Mouse (Mus musculus): ENCODE measurements around the gene Ptdss2. TPM values are rescaled to one million over a fixed set of nuclear protein-coding genes. Genes with fewer than 3 reads are reported as not detected.

The Ptdss2 gene
- polyA plus RNA-seq, 1 experiment from 2014 or later = 85.6 TPM

DNA sequence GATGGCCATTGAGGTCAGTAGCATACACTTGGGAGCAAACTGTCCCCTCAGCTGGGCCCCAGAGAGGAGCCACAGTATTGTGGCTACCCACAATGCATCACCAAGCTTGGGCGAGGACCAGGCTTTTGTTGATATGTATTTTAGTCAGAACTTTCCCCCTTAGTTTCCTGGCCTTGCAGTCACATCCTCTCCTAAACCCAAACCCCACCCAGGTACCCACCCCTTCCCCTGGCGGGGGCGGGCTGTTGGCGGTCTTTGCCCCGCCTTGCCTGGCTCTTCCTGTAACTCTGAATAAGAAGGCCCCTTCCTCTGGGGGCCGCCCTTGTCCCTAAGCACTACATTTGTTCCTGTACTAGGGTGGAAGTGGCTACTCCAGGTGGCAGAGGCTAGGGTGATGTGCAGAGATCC, 25.5 kb upstream of the Ptdss2 start:
- H3K4me1 ChIP-seq = peaks cover 42% of the 10 kb centered on the region
- no peaks in the 10 kb centered on the region for H3K36me3 ChIP-seq
- H3K27ac ChIP-seq = 0 out of 2 replicates have a peak overlapping the region, but pooled peaks have one; percentile 20
- no peak overlapping the region for H3K4me3 ChIP-seq
- no peak for DNase-seq (ENCODE audit: low spot score)
- peaks cover 86% of the 10 kb centered on the region for H3K27me3 ChIP-seq (ENCODE audit: low read depth, poor library complexity, severe bottlenecking)
- WGBS = 39% methylated on average over 6 of the region's 6 CpGs
- no peaks in the 10 kb centered on the region for H3K9me3 ChIP-seq (replicated peaks)

- Histone ChIP-seq H3K4me3 (no peak overlapping the region), H3K27ac (no peak overlapping the region), H3K9me3 (replicated peaks) (no peaks in the 10 kb centered on the region), H3K4me1 (peaks cover 37% of the 10 kb centered on the region), H3K36me3 (no peaks in the 10 kb centered on the region), H3K27me3 (ENCODE audit: low read depth, poor library complexity, severe bottlenecking) (peaks cover 86% of the 10 kb centered on the region)
- 82% methylated on average over 5 of the region's 5 CpGs for WGBS
- DNase-seq (ENCODE audit: low spot score) = no peak
Measured at GRCm38 (mm10) chr7:141097177-141097576, 25.0 kb upstream of the Ptdss2 start.

- peaks cover 74% of the 10 kb centered on the region for H3K27me3 ChIP-seq (ENCODE audit: low read depth, poor library complexity, severe bottlenecking)
- no peaks in the 10 kb centered on the region for H3K36me3 ChIP-seq
- peak within 1 kb of the TSS; percentile 53 for H3K4me3 ChIP-seq
- 0 out of 2 replicates have a peak within 1 kb of the TSS, but pooled peaks have one; percentile 6 for H3K27ac ChIP-seq
- H3K4me1 ChIP-seq = peaks cover 22% of the 10 kb centered on the region
- peak; percentile 58 for DNase-seq (ENCODE audit: low spot score)
- 1% methylated on average over 56 of the region's 56 CpGs for WGBS
- no peaks in the 10 kb centered on the region for H3K9me3 ChIP-seq (replicated peaks)
Measured at GRCm38 (mm10) chr7:141099911-141100691, 22.1 kb upstream of the Ptdss2 start, which contains the start of gene Sigirr. Gene Sigirr (minus strand): TSS chr7:141100572.

- Histone ChIP-seq H3K4me1 (peaks cover 13% of the 10 kb centered on the region), H3K27ac (no peak overlapping the region), H3K36me3 (no peaks in the 10 kb centered on the region), H3K9me3 (replicated peaks) (no peaks in the 10 kb centered on the region), H3K27me3 (ENCODE audit: low read depth, poor library complexity, severe bottlenecking) (peaks cover 45% of the 10 kb centered on the region), H3K4me3 (no peak overlapping the region)
- DNase-seq (ENCODE audit: low spot score) = no peak
- 72% methylated on average over 3 of the region's 3 CpGs for WGBS
Measured at GRCm38 (mm10) chr7:141103161-141103560, 19.0 kb upstream of the Ptdss2 start.

GRCm38 (mm10) chr7:141115874-141116273, 6.3 kb upstream of the Ptdss2 start:
- no peak overlapping the region for H3K27ac ChIP-seq
- no peak for DNase-seq (ENCODE audit: low spot score)
- WGBS = 88% methylated on average over 9 of the region's 9 CpGs
- H3K4me3 ChIP-seq = no peak overlapping the region
- peaks cover 35% of the 10 kb centered on the region for H3K27me3 ChIP-seq (ENCODE audit: low read depth, poor library complexity, severe bottlenecking)
- H3K36me3 ChIP-seq = no peaks in the 10 kb centered on the region
- H3K9me3 ChIP-seq (replicated peaks) = no peaks in the 10 kb centered on the region
- H3K4me1 ChIP-seq = peaks cover 2% of the 10 kb centered on the region; the same call in 1 of the 2 replicates

DNA sequence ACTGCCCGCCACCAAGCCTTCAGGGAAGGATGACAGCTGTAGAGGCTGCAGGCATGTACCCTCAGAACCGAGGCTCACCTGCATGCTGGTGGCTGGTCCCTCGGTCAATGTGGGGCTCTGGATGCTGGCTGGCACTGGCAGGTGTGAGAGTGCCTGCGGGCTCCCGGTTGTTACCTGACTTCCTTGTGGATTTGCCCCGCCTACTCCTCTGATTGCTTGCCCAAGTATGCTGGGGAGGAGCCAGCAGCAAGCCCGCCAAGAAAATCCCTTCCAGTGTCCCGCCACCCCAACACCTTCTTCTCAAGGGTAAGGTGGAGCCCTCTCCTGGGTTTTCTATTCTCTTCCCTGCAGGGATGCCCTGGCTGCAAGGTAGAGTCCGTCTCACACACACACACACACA, 4.5 kb upstream of the Ptdss2 start, which contains the start of gene Ano9:
Ano9 (minus strand) TSS at position 171 of the 400 bp plus-strand sequence.
- 10% methylated on average over 9 of the region's 9 CpGs for whole genome bisulfite sequencing
- no peak for DNase-seq (ENCODE audit: low spot score)
- peaks cover 6% of the 10 kb centered on the region; the same call in 1 of the 2 replicates for H3K4me1 ChIP-seq
- no peak within 1 kb of the TSS for H3K27ac ChIP-seq
- peaks cover 35% of the 10 kb centered on the region for H3K27me3 ChIP-seq (ENCODE audit: low read depth, poor library complexity, severe bottlenecking)
- peak within 1 kb of the TSS; percentile 13 for H3K4me3 ChIP-seq
- H3K36me3 ChIP-seq = no peaks in the 10 kb centered on the region
- no peaks in the 10 kb centered on the region for H3K9me3 ChIP-seq (replicated peaks)

DNA sequence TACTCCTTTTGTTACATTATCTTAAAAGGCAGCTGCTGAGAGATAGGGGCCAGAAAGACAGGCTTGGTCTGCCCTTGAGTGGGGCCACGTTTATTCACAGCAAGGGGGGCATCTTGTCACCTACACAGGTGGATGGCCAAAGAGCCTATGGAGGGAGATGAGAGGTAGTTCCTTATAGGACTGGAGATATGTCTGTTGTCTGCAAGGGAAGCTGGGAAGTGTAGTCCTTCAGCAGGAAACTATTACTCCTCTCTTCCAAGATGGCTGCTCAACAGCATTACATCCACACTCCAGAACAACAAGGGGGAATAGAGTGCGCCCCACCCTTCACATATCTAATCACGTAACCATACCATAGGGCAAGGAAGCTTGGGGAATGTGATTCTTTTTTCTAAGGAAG, 2.7 kb upstream of the Ptdss2 start:
- 80% methylated on average over 3 of the region's 3 CpGs for WGBS
- Histone ChIP-seq H3K9me3 (replicated peaks) (no peaks in the 10 kb centered on the region), H3K27me3 (ENCODE audit: low read depth, poor library complexity, severe bottlenecking) (peaks cover 35% of the 10 kb centered on the region), H3K27ac (no peak overlapping the region), H3K36me3 (no peaks in the 10 kb centered on the region), H3K4me1 (peaks cover 18% of the 10 kb centered on the region), H3K4me3 (no peak overlapping the region)
- DNase-seq (ENCODE audit: low spot score) = no peak

- DNase-seq (ENCODE audit: low spot score) = no peak
- WGBS = 88% methylated on average over 3 of the region's 3 CpGs
- Histone ChIP-seq H3K27ac (no peak overlapping the region), H3K9me3 (replicated peaks) (no peaks in the 10 kb centered on the region), H3K27me3 (ENCODE audit: low read depth, poor library complexity, severe bottlenecking) (peaks cover 29% of the 10 kb centered on the region), H3K36me3 (no peaks in the 10 kb centered on the region), H3K4me1 (peaks cover 20% of the 10 kb centered on the region), H3K4me3 (no peak overlapping the region)
Measured at GRCm38 (mm10) chr7:141120605-141121004, 1.6 kb upstream of the Ptdss2 start.

- H3K9me3 ChIP-seq (replicated peaks) = no peaks in the 10 kb centered on the region
- no peak overlapping the region for H3K27ac ChIP-seq
- H3K36me3 ChIP-seq = no peaks in the 10 kb centered on the region
- peaks cover 25% of the 10 kb centered on the region for H3K27me3 ChIP-seq (ENCODE audit: low read depth, poor library complexity, severe bottlenecking)
- DNase-seq (ENCODE audit: low spot score) = no peak
- 78% methylated on average over 5 of the region's 5 CpGs for WGBS
- peaks cover 20% of the 10 kb centered on the region for H3K4me1 ChIP-seq
- H3K4me3 ChIP-seq = no peak overlapping the region
Measured at GRCm38 (mm10) chr7:141121051-141121531, 1.1 kb upstream of the Ptdss2 start.

- Histone ChIP-seq H3K27me3 (ENCODE audit: low read depth, poor library complexity, severe bottlenecking) (peaks cover 7% of the 10 kb centered on the region), H3K27ac (peak overlapping the region; percentile 92), H3K9me3 (replicated peaks) (no peaks in the 10 kb centered on the region), H3K4me3 (peak overlapping the region; percentile 61), H3K4me1 (peaks cover 18% of the 10 kb centered on the region), H3K36me3 (no peaks in the 10 kb centered on the region)
- WGBS = 2% methylated on average over 29 of the region's 29 CpGs
- DNase-seq (ENCODE audit: low spot score) = peak; percentile 97
Measured at GRCm38 (mm10) chr7:141122689-141123516, 721 bp downstream of the Ptdss2 start.

- H3K4me3 ChIP-seq = peak overlapping the region; percentile 61
- H3K36me3 ChIP-seq = no peaks in the 10 kb centered on the region
- 6% methylated on average over 15 of the region's 15 CpGs for WGBS
Measured at GRCm38 (mm10) chr7:141123517-141123856, 1.3 kb downstream of the Ptdss2 start.

DNA sequence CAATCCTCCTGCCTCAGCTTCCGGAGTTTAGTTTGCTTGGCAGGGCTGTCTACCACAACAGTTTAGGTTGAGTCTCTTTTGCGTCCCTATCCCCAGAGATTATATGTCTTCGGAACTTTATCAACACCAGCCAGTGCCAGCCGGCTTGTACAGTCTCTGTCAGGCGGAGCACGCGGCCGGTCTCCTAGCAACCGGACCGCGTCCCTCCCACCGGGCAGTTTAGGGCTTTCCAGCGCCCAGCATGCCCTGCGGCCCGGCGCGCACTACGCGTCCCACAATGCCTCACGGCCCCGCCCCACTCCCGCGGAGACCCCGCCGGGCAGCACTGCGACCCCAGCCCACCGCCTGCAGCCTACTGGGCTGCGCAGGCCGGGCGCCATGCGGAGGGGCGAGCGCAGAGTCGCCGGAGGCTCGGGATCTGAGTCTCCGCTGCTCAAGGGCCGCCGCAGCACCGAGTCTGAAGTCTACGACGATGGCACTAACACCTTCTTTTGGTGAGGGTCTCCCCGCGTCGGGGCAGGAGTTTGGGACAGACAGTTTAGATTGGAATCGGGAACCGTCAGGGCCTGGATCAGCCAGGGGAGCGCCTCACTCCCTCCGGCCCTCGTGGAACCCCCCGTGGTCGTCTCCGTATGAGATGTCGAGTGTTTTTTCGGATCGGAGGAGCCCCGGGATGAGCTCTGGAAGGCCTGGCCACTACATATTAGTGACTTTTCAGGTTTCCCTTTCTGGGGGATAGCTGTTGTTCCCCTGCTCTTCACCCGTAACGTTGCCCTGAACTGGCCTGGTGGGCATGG, 9.0 kb downstream of the Ptdss2 start:
- H3K4me1 ChIP-seq = peaks cover 24% of the 10 kb centered on the region
- no peaks in the 10 kb centered on the region for H3K27me3 ChIP-seq (ENCODE audit: low read depth, poor library complexity, severe bottlenecking)
- peaks cover 23% of the 10 kb centered on the region for H3K36me3 ChIP-seq
- under 1% methylated on average over 59 of the region's 59 CpGs for WGBS
- peak overlapping the region; percentile 91 for H3K27ac ChIP-seq
- H3K9me3 ChIP-seq (replicated peaks) = no peaks in the 10 kb centered on the region
- peak overlapping the region; percentile 83 for H3K4me3 ChIP-seq
- DNase-seq (ENCODE audit: low spot score) = peak; percentile 97

More at GRCm38 (mm10) chr7:141123517-141123856, 1.3 kb downstream of the Ptdss2 start:
- peaks cover 18% of the 10 kb centered on the region for H3K4me1 ChIP-seq
- H3K9me3 ChIP-seq (replicated peaks) = no peaks in the 10 kb centered on the region
- no peak for DNase-seq (ENCODE audit: low spot score)
- peak overlapping the region; percentile 92 for H3K27ac ChIP-seq
- H3K27me3 ChIP-seq (ENCODE audit: low read depth, poor library complexity, severe bottlenecking) = peaks cover 2% of the 10 kb centered on the region; the same call in 1 of the 2 replicates
